Mouse (Mus musculus): ENCODE measurements around the gene Coro1c.
"Not testable (repeated sequence)": the region's sequence is repeated elsewhere in the genome, so short reads cannot be mapped to it uniquely, and the experiment has no call there.

Coro1c gene

DNA sequence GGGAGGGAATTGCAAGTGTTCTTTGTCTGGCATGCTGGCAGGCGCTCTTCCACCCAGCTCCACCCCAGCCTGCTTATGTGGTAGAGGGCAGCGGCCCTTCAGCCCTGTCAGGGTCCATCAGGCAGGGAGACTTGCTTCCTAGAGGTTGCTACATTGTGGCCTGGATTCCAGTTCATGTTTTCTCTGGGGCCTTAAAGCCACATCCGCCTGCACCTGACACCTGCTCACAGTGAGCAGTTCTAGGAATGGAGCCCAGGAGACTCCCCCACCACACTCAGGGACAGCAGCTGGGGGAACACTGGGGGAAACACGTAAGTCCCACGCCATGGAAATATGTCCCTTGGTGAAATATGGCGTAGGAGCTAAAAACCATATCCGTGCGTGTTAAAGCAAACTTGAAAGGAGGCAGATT lies 76.1 kb downstream of the Coro1c start, which contains the start of gene Selplg:
Selplg (minus strand) TSS at position 155 of the 412 bp plus-strand sequence.
- DNase-seq (ENCODE audit: extremely low read depth, insufficient read length, low spot score): no peak

DNA sequence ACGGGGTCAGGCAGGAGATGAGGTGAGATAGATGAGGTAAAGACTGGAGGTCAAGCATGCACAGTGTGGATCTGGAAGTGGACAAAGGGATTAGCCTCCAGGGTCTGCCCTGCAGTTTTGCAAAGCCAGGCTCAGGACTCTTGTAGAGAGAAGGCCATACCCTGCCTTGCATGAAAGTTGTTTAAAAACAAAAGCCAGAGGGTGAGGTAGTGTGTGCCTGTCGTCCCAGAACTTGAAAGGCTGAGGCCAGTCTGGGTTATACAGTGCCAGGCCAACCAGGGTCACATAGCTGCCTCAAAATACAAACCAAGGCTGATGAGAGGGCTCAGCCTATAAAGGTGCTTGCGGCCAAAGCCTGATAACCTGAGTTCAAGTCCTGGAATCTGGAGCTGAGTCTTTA lies 76.8 kb downstream of the Coro1c start:
- DNase-seq (ENCODE audit: extremely low read depth, insufficient read length, low spot score): no peak

DNA sequence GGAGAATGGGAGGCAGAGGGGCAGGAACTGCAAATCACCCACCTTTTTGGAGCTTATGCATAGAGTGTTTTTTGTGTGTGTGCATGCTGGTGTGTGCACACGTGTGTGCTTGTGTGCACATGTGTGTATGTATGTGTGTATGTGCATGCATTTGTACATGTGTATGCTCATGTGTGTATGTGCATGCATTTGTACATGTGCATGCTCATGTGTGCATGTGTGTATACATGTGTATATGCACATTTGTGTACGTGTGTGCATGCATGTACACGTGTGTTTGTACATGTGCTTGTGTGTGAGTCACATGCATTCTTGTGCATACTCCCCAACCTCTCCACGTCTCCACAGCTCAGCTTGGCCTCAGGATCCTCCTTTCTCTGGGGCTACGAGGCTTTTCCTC lies 77.8 kb downstream of the Coro1c start:
- DNase-seq (ENCODE audit: extremely low read depth, insufficient read length, low spot score): no peak

DNA sequence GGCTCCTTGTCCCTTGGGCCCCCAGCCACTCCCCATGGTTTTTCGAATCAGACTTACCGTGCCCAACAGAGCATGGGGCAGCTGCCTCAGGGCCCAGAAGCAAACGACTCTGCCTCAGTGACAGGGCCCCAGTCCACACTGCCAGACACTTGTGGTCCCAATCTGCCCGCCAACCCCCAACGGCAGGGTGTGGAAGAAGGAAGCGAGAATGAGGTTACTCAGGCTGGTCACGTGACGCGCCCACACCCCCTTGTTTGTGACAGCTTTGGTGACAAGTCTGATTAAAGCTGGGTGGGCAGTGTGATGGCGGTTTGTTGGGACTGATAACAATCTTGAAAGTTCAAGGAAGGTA lies 78.3 kb downstream of the Coro1c start:
- DNase-seq (ENCODE audit: extremely low read depth, insufficient read length, low spot score): no peak

DNA sequence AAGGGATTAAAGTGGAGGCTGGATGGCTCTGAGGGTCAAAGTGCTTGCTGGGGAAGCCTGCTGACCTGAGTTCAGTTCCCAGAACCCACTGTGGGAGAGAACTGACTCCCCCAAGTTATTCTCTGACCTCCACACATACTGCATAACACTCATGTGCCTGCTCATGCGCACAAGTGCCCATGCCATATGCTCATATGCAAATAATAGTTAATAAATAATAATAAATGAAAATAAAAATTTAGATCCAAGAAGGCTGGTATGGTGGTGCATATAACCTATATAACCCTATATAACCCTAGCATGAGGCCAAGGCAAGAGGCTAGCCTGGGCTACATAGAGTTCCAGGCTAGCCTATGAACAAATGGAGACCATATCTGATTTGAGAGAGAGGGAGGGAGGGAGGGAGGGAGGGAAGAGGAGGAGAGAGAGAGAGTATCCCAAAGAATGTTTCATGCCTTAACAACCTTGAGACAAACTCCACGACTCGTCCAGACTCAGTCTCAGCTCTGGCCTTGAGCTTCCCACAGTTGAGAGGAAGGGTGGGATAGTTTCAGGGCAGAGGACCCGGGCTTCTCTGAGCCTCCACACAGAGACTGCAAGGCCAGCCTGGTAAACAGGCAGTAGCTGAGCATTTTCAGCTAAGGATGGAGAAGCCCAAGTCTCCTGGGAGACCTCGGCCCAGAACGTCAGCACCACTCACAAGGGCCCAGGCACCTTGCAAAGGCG lies 78.8 kb downstream of the Coro1c start:
- DNase-seq (ENCODE audit: extremely low read depth, insufficient read length, low spot score): no peak

DNA sequence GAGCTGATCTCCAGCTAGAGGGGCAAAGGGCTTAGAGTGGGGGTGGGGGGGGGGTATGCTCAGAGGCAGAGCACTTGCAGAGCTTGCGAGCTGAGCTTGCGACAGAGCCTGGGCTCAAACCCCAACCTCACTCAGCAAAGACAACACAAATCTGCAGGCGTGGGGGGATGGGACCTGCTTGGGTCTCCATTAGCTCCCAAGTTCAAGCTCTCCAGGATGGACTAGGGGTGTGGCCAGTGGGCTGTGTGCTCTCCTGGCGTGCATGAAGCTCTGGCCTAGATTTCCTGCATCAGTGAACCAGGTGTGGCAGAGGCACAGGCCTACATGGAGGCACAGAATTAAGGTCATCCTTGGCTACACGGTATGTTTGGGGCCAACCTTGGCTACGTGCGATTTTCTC lies 80.1 kb downstream of the Coro1c start:
- no peak for DNase-seq (ENCODE audit: extremely low read depth, insufficient read length, low spot score)

DNA sequence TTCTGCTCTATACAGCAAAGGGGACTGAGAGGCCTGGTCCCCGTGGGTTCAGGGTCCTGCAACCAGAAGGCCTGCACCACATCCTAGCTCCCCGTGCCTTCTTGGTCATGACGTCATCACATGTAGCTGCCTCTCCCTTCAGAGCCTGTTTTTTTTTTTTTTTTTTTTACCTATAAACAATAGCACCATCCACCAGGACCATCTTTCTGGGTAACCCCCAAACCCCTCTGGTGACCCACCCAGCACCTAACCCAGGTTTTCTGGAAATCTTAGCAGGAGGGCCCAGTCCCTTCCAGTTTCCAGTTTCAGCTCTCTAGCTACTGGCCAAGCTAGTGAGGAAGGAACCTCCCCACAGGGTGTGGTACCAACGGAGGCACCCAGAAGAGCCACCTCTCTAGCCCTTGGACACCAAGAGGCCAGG lies 80.6 kb downstream of the Coro1c start:
- no peak for DNase-seq (ENCODE audit: extremely low read depth, insufficient read length, low spot score)

DNA sequence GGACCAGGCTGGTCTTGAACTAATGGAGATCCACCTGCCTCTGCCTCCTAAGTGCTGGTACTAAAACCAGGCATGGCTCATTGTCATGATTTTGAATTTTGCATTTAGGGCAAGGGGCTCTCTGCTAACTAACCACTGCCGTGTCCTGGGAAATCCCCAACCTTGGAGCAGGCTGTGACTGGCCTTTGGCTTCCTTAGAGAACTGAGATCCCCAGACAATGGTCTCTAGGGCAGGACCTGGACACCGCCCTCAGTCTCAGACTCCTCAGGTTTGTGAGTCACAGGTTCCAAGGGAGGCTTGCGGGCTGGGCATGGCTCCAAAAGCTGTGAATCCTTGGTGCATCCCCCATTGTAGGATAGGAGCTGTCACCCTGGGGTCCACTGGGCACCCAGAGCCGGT lies 81.9 kb downstream of the Coro1c start:
- peak; percentile 21 for DNase-seq (ENCODE audit: extremely low read depth, insufficient read length, low spot score)

DNA sequence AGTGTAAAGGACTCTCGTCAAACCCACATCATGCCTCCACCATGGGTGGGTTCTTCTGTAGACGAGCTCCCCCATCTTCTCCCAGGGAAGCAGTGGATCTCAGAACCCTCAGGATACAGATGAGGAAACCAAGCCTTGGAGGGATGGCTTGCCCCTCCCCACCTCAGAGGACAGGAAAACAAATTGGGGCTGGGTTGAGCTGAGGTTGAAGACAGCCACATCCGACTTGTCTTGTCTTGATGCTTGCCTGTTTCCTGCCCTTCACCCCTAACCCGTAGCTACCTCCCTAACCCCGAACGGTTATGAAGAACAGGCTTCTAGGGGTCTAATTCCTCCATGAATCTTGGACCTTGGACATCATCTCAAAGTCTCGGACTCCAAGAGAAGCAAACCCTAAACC lies 83.0 kb downstream of the Coro1c start:
- no peak for DNase-seq (ENCODE audit: extremely low read depth, insufficient read length, low spot score)

DNA sequence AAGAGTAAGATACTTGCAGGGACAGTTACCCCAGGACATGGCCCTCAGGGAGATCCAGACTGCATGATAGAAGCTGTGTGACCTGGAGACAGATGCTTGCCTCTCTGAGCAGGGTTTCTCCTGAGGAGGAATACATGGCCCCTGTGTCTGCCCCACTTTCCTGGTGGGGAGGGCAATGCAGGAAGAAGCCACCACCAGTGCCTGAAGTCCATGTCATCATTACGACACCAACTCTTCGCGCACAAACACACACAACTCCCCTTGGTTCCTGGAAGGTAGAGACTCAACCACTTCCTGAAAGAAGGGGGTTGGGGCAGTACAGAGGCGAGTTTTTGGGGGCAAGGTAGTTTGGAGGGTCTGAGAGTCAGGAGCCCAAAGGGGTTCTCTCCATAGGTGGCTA lies 84.3 kb downstream of the Coro1c start:
- DNase-seq (ENCODE audit: extremely low read depth, insufficient read length, low spot score): no peak

DNA sequence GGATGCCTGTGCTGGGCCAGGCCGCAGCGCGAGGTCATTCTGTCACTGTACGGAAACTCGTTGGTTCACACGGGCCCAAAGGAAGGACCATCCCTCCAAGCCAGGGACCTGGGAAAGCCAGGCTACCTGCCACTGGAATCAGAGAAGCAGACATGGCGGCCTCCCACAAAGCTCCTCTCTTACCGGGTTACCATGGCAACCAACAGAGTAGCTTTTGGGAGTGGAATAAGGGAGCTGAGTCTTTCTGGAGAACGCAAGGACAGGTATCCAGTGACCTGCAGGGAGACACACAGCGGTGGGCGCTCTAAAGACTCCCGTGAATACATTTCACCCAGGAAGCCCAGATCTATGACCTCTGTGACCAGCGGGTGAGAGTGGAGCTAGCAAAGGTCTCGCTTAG lies 90.0 kb downstream of the Coro1c start:
- no peak for DNase-seq (ENCODE audit: extremely low read depth, insufficient read length, low spot score)

DNA sequence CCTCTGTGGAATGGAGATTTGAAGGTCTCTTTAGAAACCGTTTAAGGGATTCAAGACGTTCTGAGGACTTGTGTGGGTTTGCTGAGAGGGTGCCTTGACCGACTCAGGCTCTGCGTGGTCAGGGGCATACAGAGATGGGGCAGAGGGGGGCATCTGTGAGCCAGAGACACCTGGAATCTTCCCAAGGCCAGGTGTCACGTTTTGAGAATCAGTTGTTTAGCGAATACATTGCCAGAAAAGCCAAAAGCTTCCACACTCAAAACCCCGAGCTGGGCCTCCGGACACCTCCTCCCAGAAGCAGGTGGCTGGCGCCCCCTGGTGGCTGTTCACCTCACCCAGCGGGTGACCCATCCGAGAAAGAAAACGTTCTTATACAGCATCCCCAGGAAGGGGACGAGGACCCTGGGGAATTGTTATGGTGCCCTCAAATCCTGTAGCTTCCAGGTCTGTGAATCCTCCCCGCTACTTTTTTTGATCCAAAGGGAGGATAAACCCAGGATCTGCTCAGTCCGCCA lies 92.9 kb downstream of the Coro1c start:
- peak; percentile 60 for DNase-seq (ENCODE audit: extremely low read depth, insufficient read length, low spot score)

DNA sequence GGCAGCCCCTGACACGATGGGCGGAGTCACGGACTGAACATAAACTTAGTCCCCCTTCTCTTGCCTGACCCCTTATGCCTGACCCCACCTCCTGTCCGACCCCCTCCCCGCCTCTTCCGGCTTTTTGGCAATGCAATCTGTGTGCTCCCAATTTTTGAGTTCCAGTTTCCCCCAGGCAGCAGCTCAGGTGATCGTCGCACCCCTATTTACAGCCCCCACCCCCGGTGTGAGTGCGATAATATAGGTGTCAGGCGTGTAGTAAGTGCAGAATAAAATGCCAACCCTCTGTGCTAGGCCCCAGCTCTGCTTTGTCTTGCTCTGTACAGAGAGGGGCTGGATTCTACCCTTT lies 93.5 kb downstream of the Coro1c start:
- no peak for DNase-seq (ENCODE audit: extremely low read depth, insufficient read length, low spot score)

DNA sequence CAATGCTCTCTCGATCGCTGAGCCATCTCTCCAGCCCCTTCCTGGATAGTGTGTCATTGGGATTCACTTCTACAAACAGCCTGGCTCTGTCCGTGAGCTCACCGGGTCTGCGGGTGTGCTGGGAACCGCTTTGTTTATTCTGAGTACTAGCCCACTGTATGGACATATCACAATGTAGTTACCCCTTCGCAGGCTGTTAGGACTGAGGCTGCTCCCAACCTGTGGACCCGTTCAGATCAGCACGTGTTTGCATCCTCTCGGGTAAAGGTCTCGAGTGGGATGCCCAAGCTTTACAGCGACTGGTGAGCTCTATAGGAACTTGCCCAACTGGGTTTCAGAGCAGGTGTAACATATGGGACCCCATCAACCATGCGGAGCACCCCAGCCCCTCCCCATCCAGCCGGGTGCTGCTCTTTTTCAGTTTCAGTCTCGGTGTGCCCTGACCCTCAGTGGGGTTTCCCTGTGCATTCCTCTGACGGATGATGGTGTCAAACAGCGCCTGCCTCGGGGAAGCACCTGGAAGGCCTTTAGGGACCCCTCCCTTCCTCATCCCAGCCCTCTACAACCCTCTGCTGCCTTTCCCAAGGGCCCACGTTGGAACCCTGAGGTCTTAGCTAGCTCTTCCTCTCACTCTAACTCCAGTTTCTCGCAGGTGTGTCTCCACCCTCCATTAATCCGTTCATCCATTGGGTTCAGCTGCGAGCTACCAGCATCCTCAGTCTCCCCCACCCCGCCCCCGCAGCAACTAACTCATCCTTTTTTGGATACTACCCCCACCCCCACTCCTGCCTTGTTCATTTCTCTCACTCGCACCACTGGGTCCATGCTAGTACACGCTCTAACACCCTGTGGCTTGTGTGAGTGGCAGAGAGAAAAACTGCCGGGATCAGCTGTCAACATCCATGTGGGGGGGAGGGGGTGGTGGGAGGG lies 94.2 kb downstream of the Coro1c start:
- no peak for DNase-seq (ENCODE audit: extremely low read depth, insufficient read length, low spot score)

DNA sequence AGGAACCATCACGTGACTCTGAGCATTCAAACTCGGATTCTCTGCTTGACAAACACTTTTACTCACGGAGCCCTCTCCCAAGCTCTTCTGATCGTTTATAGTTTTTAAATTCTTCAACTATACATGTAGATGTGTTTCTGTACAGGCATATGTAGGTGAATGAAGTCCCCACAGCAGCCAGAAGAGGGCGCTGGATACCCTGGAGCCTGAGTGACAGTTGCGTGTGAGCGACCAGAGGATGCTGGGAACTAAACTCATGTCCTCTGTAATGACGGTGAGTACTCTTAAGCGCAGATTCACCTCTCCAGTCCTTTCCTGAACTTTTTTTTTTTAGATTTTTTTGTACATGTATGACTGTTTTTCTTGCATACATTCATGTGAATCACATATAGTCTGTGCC lies 95.0 kb downstream of the Coro1c start:
- no peak for DNase-seq (ENCODE audit: extremely low read depth, insufficient read length, low spot score)

DNA sequence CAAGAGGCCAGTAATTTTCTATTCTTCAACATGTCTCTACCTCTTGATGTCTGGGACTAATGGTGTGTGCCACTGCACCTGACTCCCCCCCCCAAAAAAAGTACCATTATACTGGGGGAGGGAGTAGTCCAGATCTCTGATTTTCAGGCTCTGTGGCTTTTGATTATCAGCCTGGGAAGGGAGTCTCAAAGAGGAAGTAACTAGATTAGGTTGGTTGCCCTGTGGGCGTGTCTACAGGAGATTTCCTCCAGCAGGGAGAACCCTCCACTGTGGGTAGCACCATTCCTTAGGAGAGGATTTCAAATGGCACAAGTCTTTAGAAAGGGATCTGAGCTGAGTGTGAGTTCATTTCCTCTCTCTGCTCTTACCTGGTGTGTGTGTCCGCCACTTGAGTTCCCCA lies 95.9 kb downstream of the Coro1c start:
- DNase-seq (ENCODE audit: extremely low read depth, insufficient read length, low spot score): no peak

DNA sequence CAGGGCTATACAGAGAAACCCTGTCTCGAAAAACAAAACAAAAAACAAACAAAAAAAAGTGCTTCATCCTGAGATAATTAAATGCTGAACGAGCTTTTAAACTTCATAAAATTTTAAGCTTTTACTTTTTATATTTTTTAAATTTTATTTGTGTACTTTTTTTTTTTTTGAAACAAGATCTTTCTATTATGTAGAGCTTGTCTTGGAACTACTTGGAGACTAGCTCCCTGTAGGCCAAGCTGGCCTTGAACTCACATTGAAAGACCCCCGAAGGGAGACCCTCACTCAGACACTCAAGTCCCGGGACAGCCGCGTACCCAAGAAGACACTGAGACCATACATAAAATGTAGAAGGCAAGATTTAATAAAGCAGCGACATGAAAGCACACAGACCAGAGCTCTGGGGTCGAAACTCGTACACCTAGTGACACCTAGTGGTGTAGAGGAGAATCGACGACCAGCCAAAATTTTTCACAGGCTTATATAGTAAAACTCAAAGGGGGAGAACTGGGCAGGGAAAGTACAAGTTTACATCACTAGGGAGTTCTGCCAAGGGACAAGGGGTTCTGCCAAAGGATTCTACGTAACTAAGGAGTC lies 96.6 kb downstream of the Coro1c start:
- DNase-seq (ENCODE audit: extremely low read depth, insufficient read length, low spot score): not testable (repeated sequence)

DNA sequence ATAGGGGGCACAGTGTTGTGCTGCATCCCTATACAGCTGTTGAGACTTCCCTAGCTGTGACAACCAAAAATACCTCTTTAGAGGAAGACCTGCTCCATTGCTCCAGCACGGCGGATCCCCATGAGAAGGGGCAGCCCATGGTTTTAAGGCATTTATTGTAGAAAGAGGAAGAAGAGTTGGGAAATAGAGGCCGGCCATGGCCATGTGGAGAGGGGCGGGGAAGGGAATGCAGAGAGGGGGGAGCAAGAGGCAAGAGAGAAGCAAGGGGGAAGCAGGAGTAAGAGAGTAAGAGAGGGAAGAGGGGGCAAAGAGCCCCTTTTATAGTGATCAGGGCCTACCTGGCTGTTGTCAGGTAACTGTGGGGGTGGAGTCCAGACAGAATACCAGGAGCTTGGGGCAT lies 98.4 kb downstream of the Coro1c start:
- DNase-seq (ENCODE audit: extremely low read depth, insufficient read length, low spot score): no peak

DNA sequence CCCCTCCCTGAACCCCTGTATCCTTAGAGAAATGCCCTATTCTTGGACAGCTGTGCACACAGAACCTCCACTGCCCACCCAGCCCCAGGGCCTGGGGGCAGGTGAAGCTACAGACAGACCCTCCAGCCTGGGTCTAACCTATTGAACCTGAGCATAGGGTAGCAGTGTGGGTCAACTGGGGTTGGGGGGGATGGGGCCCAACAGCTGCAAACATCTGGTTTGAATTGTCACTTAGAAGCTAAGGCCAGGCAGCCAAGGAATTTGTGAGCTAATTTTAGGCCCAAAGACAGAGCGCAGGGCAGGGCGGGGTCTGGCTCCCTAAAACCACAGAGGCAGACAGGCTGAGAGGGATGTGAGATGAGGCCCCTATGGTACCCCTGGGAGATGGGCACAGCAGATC lies 100.4 kb downstream of the Coro1c start:
- DNase-seq (ENCODE audit: extremely low read depth, insufficient read length, low spot score): no peak

DNA sequence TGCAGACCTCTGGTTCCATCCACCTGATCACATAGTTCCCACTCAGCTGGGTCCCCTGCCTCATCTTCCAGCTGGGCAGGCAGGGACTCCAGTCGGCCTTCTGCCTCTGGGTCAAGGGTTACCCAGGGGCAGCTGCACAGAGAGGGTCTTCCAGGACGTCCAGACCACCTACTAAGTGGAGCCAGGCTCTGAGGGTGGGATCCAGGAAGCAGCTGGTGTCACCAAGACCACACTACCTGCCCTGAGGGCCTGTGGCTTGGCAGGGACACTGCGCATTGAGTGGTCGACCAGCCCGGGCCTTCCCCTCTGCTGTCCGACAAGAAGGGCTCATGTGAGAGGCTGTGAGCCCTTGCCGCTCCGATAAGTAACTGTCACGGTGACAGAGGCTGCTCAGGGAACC lies 100.8 kb downstream of the Coro1c start:
- no peak for DNase-seq (ENCODE audit: extremely low read depth, insufficient read length, low spot score)

DNA sequence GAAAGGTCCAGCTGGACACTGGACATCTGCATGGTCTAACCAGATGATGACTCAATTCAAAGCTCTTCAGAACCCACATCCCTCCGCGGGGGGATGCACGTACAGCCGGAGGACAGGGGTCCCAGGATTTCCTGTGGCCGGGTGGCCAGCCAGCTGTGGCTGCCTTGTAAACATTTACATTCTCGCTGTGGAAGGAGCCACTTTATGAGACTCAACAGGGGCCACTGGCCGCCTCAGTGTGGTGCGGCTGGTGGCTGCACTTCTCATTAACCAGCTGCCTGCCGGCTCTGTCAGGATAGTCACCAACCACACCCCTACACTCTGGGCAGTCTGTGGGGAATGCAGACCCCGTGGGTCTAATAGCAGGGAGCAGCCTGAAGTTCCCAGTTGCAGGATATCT lies 102.1 kb downstream of the Coro1c start:
- DNase-seq (ENCODE audit: extremely low read depth, insufficient read length, low spot score): no peak

DNA sequence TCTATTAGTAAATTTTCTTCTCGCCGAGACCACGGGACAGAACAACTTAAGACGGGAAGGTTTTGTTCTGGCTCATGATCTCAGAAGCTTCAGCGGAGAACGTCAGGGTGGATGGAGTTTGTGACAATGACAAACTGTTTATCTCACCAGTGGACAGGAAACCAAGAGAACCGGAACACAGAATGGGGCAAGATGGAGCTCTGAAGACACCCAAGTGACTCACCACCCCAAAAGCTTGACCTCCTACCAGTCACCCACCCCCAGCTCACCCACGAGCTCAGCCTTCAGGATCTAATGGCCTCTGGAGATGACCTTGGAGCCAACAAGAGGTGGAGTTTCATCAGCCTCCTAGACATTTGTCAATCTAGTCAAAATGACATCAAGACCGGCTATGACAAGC lies 103.3 kb downstream of the Coro1c start:
- no peak for DNase-seq (ENCODE audit: extremely low read depth, insufficient read length, low spot score)

Measured in 3134 (cell line).